Mouse (Mus musculus) hindbrain, embryonic 13.5 days (tissue): Measurements from ENCODE around the gene Dtl. TPM values are rescaled to one million over a fixed set of nuclear protein-coding genes. Genes with fewer than 3 reads are reported as not detected.
"Not testable (repeated sequence)": the region's sequence is repeated elsewhere in the genome, so short reads cannot be mapped to it uniquely, and the experiment has no call there.

Source experiments
- ATAC-seq: fragments of 200-750 bp; cut with Nextera tagmentation; 2 replicates; pipeline ENCODE4 v1.8.0; 2017; ENCODE audit warnings: moderate TSS enrichment; ENCODE audit not compliant: low FRiP score
- H3K27ac ChIP-seq: fragments of 300-500 bp; sonication (generic); 2 replicates; pipeline ENCODE4 v1.5.1; 2015; ENCODE audit warnings: inconsistent platforms, mild to moderate bottlenecking, moderate library complexity
- H3K27me3 ChIP-seq: fragments of 300-500 bp; sonication (generic); 2 replicates; pipeline ENCODE4 v1.6.1; 2015; ENCODE audit warnings: mild to moderate bottlenecking, inconsistent platforms
- H3K36me3 ChIP-seq: fragments of 300-500 bp; sonication (generic); 2 replicates; pipeline ENCODE4 v1.6.1; 2015; ENCODE audit warnings: mild to moderate bottlenecking, inconsistent platforms
- H3K4me1 ChIP-seq: fragments of 300-500 bp; sonication (generic); replicated peaks from 2 replicates; pipeline ENCODE4 v1.6.1; 2015; ENCODE audit warnings: inconsistent platforms
- H3K4me2 ChIP-seq: fragments of 300-500 bp; sonication (generic); 2 replicates; pipeline ENCODE4 v1.6.1; 2015; ENCODE audit warnings: inconsistent platforms, mild to moderate bottlenecking, moderate library complexity
- H3K4me3 ChIP-seq: fragments of 300-500 bp; sonication (generic); 2 replicates; pipeline ENCODE4 v1.5.1; 2015; ENCODE audit warnings: mild to moderate bottlenecking, inconsistent platforms
- H3K9ac ChIP-seq: fragments of 300-500 bp; sonication (generic); 2 replicates; pipeline ENCODE4 v1.6.1; 2015; ENCODE audit warnings: mild to moderate bottlenecking, inconsistent platforms
- H3K9me3 ChIP-seq: fragments of 300-500 bp; sonication (generic); 2 replicates; pipeline ENCODE4 v1.6.1; 2016; ENCODE audit warnings: inconsistent platforms
- WGBS: fragments of 180-500 bp; shearing (Covaris S2); methylation state at CpG from one replicate; pipeline ENCODE4 v1.1.7; 2015; 5-methylcytosine and 5-hydroxymethylcytosine counted together
- polyA plus RNA-seq: library from polyadenylated mRNA; unstranded; fragments of >200 nt; fragmentation: Nextera tagmentation; extraction: Ambion mirVana; gene quantifications from 2 replicates; pipeline ENCODE4 v1.2.1, GENCODE M21; 2015

The Dtl gene
- polyA plus RNA-seq, 1 experiment from 2014 or later, result 11.4 TPM

- Histone ChIP-seq H3K9me3 (no peaks in the 10 kb centered on the region), H3K4me3 (no peak overlapping the region), H3K27me3 (no peaks in the 10 kb centered on the region), H3K27ac (no peak overlapping the region), H3K9ac (no peak overlapping the region), H3K4me1 (no peaks in the 10 kb centered on the region), H3K4me2 (no peak overlapping the region), H3K36me3 (no peaks in the 10 kb centered on the region)
- ATAC-seq, result no peak
- 67% methylated on average over 1 of the region's 1 CpGs for WGBS
These were observed 44.3 kb downstream of the Dtl start for GRCm38 (mm10) chr1:191531023-191531422.

DNA sequence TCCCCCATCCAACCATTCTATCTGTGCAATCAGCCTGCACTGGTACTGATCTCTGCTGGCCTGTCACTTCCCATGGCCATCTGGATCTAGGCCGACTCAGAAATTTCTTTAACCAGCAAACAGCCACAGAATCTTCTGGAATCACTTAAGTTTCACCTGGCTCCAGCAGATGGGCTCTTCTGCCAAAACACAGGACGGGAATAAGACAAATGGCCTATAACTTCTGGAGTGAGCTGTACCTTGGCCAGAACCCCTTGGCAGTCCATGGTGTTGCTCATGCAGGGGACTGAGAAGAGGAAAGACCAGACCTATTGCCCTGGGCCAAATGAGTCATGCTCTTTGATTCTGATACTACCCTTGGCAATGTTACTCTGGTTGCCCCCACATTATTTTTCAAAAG lies 45.9 kb downstream of the Dtl start:
- H3K27me3 ChIP-seq, result no peaks in the 10 kb centered on the region
- H3K9me3 ChIP-seq, result no peaks in the 10 kb centered on the region
- no peak overlapping the region for H3K27ac ChIP-seq
- ATAC-seq, result no peak
- H3K36me3 ChIP-seq, result no peaks in the 10 kb centered on the region
- no peak overlapping the region for H3K4me3 ChIP-seq
- no peak overlapping the region for H3K4me2 ChIP-seq
- H3K9ac ChIP-seq, result no peak overlapping the region
- 84% methylated on average over 2 of the region's 2 CpGs for WGBS
- no peaks in the 10 kb centered on the region for H3K4me1 ChIP-seq

DNA sequence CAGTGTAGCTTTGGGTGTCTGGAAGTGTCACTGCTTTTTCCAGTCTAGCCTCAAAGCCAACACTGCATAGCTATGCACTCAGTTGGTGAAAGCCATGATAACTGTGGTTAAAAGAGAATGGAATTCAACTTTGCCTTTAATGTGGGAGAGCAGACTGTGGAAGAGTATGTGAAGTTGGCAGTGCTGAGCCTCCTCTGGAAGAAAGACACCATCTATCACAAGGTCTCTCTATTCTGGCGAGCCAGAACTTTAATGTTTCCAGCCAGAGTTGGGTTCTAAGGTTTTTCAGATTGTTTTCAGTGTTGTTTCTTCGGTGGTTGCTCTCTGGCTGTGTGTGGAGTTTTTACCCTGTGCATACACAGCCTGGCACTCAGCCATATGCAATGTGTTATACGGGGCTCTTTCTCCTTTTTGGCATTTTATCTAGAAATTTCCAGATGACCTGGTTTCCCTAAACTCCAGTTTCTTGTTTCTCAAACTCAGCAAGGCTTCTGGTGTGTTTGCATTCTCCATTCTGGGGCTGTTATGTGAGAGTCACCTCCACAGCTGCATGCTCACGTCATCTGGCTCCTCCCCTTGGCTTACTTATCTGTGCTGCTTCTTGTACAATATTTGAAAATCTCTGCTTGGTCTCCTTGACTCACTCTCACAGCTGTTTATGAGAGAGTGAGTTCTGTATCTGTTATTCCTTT lies 47.3 kb downstream of the Dtl start:
- Histone ChIP-seq H3K9ac (no peak overlapping the region), H3K36me3 (no peaks in the 10 kb centered on the region), H3K27me3 (no peaks in the 10 kb centered on the region), H3K4me3 (no peak overlapping the region), H3K9me3 (no peaks in the 10 kb centered on the region), H3K27ac (no peak overlapping the region), H3K4me2 (no peak overlapping the region), H3K4me1 (no peaks in the 10 kb centered on the region)
- ATAC-seq, result no peak
- WGBS, result 76% methylated on average over 4 of the region's 4 CpGs

DNA sequence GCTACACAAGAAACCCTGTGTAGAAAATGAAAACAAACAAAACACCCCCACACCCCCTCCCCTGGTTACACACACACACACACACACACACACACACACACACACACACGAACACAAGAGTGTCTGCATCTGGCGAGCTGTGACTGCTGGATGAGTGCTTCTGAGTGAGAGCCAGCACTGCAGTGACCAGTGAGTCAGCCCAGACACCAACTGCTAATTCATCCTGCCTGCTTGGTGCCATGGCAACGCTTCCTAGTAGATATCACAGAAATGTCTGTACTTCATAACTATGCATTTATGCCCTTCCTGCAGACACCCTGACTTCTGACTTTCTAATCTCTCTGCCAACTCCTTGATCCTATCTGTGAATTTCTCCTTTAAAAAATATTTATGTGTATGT lies 48.3 kb downstream of the Dtl start:
- Histone ChIP-seq H3K27ac (no peak overlapping the region), H3K9ac (no peak overlapping the region), H3K27me3 (no peaks in the 10 kb centered on the region), H3K4me3 (no peak overlapping the region), H3K4me2 (no peak overlapping the region), H3K36me3 (no peaks in the 10 kb centered on the region), H3K9me3 (no peaks in the 10 kb centered on the region), H3K4me1 (no peaks in the 10 kb centered on the region)
- WGBS, result 81% methylated on average over 3 of the region's 3 CpGs
- ATAC-seq, result no peak

- Histone ChIP-seq H3K27me3 (no peaks in the 10 kb centered on the region), H3K9ac (no peak overlapping the region), H3K4me2 (no peak overlapping the region), H3K27ac (no peak overlapping the region), H3K4me1 (no peaks in the 10 kb centered on the region), H3K4me3 (no peak overlapping the region), H3K36me3 (no peaks in the 10 kb centered on the region), H3K9me3 (no peaks in the 10 kb centered on the region)
- ATAC-seq, result no peak
- WGBS, result 83% methylated on average over 8 of the region's 8 CpGs
These were observed 53.9 kb downstream of the Dtl start for GRCm38 (mm10) chr1:191521395-191521794.

GRCm38 (mm10) chr1:191520669-191521068 lies 54.7 kb downstream of the Dtl start:
- Histone ChIP-seq H3K9ac (no peak overlapping the region), H3K9me3 (no peaks in the 10 kb centered on the region), H3K27ac (no peak overlapping the region), H3K4me1 (no peaks in the 10 kb centered on the region), H3K4me3 (no peak overlapping the region), H3K4me2 (no peak overlapping the region), H3K36me3 (no peaks in the 10 kb centered on the region), H3K27me3 (no peaks in the 10 kb centered on the region)
- WGBS, result 95% methylated on average over 10 of the region's 10 CpGs
- ATAC-seq, result no peak

- Histone ChIP-seq H3K4me2 (no peak overlapping the region), H3K4me3 (no peak overlapping the region), H3K36me3 (no peaks in the 10 kb centered on the region), H3K9me3 (no peaks in the 10 kb centered on the region), H3K27me3 (no peaks in the 10 kb centered on the region), H3K27ac (no peak overlapping the region), H3K9ac (no peak overlapping the region), H3K4me1 (no peaks in the 10 kb centered on the region)
- WGBS, result 85% methylated on average over 7 of the region's 7 CpGs
- no peak for ATAC-seq
These were observed 55.1 kb downstream of the Dtl start for GRCm38 (mm10) chr1:191520194-191520593.

- no peak overlapping the region for H3K4me2 ChIP-seq
- H3K9me3 ChIP-seq, result no peaks in the 10 kb centered on the region
- no peak overlapping the region for H3K9ac ChIP-seq
- no peaks in the 10 kb centered on the region for H3K36me3 ChIP-seq
- 95% methylated on average over 4 of the region's 4 CpGs for WGBS
- no peaks in the 10 kb centered on the region for H3K4me1 ChIP-seq
- no peak overlapping the region for H3K4me3 ChIP-seq
- H3K27ac ChIP-seq, result no peak overlapping the region
- ATAC-seq, result no peak
- no peaks in the 10 kb centered on the region for H3K27me3 ChIP-seq
These were observed 55.8 kb downstream of the Dtl start for GRCm38 (mm10) chr1:191519329-191520066.

DNA sequence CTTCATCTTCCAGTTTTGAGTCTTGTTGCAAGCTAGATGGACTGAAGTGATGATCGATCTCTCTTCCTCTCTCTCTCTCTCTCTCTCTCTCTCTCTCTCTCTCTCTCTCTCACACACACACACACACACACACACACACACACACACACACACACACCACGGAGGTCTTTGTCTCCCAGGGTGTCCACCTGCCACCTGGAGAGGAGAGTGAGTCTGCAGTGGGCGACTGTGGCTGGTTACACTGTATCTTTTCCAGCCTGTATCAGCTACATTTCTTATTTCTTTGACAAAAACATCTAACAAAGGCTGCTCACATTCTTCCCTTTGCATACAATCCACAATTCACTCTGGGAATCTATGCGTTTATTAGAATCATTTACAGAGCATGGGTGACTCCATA lies 56.4 kb downstream of the Dtl start:
- H3K27ac ChIP-seq, result no peak overlapping the region
- H3K9me3 ChIP-seq, result no peaks in the 10 kb centered on the region
- WGBS, result 90% methylated on average over 4 of the region's 4 CpGs
- H3K4me2 ChIP-seq, result no peak overlapping the region
- no peak for ATAC-seq
- no peaks in the 10 kb centered on the region for H3K4me1 ChIP-seq
- H3K36me3 ChIP-seq, result no peaks in the 10 kb centered on the region
- H3K27me3 ChIP-seq, result no peaks in the 10 kb centered on the region
- no peak overlapping the region for H3K4me3 ChIP-seq
- H3K9ac ChIP-seq, result no peak overlapping the region

DNA sequence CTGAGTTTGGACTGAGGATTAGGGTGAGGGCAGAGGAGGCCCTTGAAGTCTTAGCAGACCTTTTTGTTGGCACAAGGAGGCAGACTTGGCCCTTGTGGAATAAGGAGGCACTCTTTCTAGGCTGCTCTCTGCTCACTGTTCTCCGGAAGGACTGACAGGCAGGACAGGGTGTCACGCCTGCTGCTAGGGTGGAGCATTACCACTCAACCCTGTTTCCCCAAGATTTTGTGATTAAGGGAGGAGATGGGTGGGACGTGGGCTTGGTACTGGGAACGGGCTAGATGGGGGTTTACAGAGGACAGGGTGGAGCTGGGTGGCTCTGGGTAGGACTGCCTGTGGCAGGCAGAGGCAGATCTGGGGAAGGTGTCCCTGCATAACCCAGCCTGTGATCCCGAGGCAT lies 57.4 kb downstream of the Dtl start:
- Histone ChIP-seq H3K27me3 (no peaks in the 10 kb centered on the region), H3K9me3 (no peaks in the 10 kb centered on the region), H3K4me1 (no peaks in the 10 kb centered on the region), H3K9ac (no peak overlapping the region), H3K36me3 (no peaks in the 10 kb centered on the region), H3K4me2 (no peak overlapping the region), H3K27ac (no peak overlapping the region), H3K4me3 (no peak overlapping the region)
- ATAC-seq, result no peak
- 88% methylated on average over 5 of the region's 5 CpGs for WGBS

- H3K9me3 ChIP-seq, result no peaks in the 10 kb centered on the region
- no peaks in the 10 kb centered on the region for H3K4me1 ChIP-seq
- H3K27me3 ChIP-seq, result no peaks in the 10 kb centered on the region
- no peak overlapping the region for H3K4me2 ChIP-seq
- no peak overlapping the region for H3K9ac ChIP-seq
- no peaks in the 10 kb centered on the region for H3K36me3 ChIP-seq
- 57% methylated on average over 3 of the region's 3 CpGs for WGBS
- no peak overlapping the region for H3K27ac ChIP-seq
- no peak for ATAC-seq
- no peak overlapping the region for H3K4me3 ChIP-seq
These were observed 58.3 kb downstream of the Dtl start for GRCm38 (mm10) chr1:191517056-191517455.

DNA sequence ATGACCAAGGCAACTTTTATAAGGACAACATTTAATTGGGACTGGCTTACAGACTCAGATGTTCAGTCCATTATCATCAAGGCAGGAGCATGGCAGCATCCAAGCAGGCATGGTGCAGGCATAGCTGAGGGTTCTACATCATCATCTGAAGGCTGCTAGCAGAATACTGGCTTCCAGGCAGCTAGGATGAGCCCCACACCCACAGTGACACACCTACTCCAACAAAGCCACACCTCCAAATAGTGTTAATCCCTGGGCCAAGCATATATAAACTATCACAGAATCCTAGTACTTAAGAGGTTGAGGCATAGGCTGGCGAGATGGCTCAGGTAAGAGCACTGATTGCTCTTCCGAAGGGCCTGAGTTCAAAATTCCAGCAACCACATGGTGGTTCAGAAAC lies 59.0 kb downstream of the Dtl start:
- not testable (repeated sequence) for H3K4me1 ChIP-seq, H3K27me3 ChIP-seq, H3K9me3 ChIP-seq, ATAC-seq, H3K9ac ChIP-seq, H3K36me3 ChIP-seq, H3K4me2 ChIP-seq, H3K27ac ChIP-seq, H3K4me3 ChIP-seq
- 97% methylated on average over 2 of the region's 2 CpGs for WGBS

DNA sequence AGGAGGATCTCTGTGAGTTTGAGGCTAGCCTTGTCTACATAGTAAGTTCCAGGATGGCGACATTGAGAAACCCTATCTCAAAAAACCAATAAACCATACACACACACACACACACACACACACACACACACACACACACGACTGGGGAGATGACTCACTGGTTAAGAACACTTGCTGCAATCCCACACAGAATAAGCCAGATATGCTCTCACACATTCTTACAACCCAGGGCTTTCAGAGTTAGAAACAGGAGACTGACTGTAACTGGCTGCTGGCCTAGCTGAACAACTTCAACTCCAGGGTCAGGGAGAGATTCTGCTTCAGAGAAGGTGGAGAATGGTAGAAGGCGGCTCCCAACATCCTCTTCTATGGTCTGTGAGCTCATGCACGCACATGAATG lies 62.1 kb downstream of the Dtl start:
- ATAC-seq, result no peak
- no peaks in the 10 kb centered on the region for H3K27me3 ChIP-seq
- no peak overlapping the region for H3K9ac ChIP-seq
- H3K36me3 ChIP-seq, result no peaks in the 10 kb centered on the region
- H3K4me2 ChIP-seq, result no peak overlapping the region
- H3K4me3 ChIP-seq, result no peak overlapping the region
- no peaks in the 10 kb centered on the region for H3K4me1 ChIP-seq
- no peak overlapping the region for H3K27ac ChIP-seq
- 94% methylated on average over 4 of the region's 4 CpGs for WGBS
- no peaks in the 10 kb centered on the region for H3K9me3 ChIP-seq
